Mouse (Mus musculus) liver, embryonic 15.5 days (tissue): ENCODE results near the gene Wdr3. TPM values are rescaled to one million over a fixed set of nuclear protein-coding genes. Genes with fewer than 3 reads are reported as not detected.
A peak's percentile ranks its signal among the peaks of the same experiment; 100 is the strongest.

Experiments
- ATAC-seq: fragments of 200-750 bp; cut with Nextera tagmentation; 2 replicates; pipeline ENCODE4 v1.8.0; 2017; ENCODE audit warnings: moderate number of reproducible peaks, mild to moderate bottlenecking, moderate library complexity; ENCODE audit not compliant: insufficient read depth
- H3K27ac ChIP-seq: fragments of 300-500 bp; sonication (generic); replicated peaks from 2 replicates; pipeline ENCODE4 v1.5.1; 2015; ENCODE audit warnings: mild to moderate bottlenecking, inconsistent platforms
- H3K27me3 ChIP-seq: fragments of 300-500 bp; sonication (generic); 2 replicates; pipeline ENCODE4 v1.6.1; 2015; ENCODE audit warnings: mild to moderate bottlenecking, inconsistent platforms
- H3K36me3 ChIP-seq: fragments of 300-500 bp; sonication (generic); replicated peaks from 2 replicates; pipeline ENCODE4 v1.6.1; 2015; ENCODE audit warnings: moderate library complexity, mild to moderate bottlenecking, inconsistent platforms
- H3K4me1 ChIP-seq: fragments of 300-500 bp; sonication (generic); replicated peaks from 2 replicates; pipeline ENCODE4 v1.6.1; 2015; ENCODE audit warnings: inconsistent platforms
- H3K4me2 ChIP-seq: fragments of 300-500 bp; sonication (generic); 2 replicates; pipeline ENCODE4 v1.6.1; 2015; ENCODE audit warnings: moderate library complexity, mild to moderate bottlenecking, inconsistent platforms
- H3K4me3 ChIP-seq: fragments of 300-500 bp; sonication (generic); replicated peaks from 2 replicates; pipeline ENCODE4 v1.5.1; 2015; ENCODE audit warnings: mild to moderate bottlenecking, inconsistent platforms
- H3K9ac ChIP-seq: fragments of 300-500 bp; sonication (generic); 2 replicates; pipeline ENCODE4 v1.6.1; 2015; ENCODE audit warnings: moderate library complexity, mild to moderate bottlenecking, inconsistent platforms
- H3K9me3 ChIP-seq: fragments of 300-500 bp; sonication (generic); replicated peaks from 2 replicates; pipeline ENCODE4 v1.6.1; 2016; ENCODE audit warnings: inconsistent platforms
- WGBS: fragments of 180-500 bp; shearing (Covaris S2); methylation state at CpG from one replicate; pipeline ENCODE4 v1.1.7; 2015; ENCODE audit warnings: mixed read lengths; ENCODE audit not compliant: insufficient replicate concordance; 5-methylcytosine and 5-hydroxymethylcytosine counted together
- polyA plus RNA-seq: library from polyadenylated mRNA; unstranded; fragments of >200 nt; fragmentation: Nextera tagmentation; extraction: Ambion mirVana; gene quantifications from 2 replicates; pipeline ENCODE4 v1.2.1, GENCODE M21; 2015

Wdr3 gene
- polyA plus RNA-seq, 1 experiment from 2014 or later, result 22.2 TPM

GRCm38 (mm10) chr3:100160682-100161445 is 1.3 kb downstream of the Wdr3 start:
- no peak for ATAC-seq
- H3K27me3 ChIP-seq, result no peaks in the 10 kb centered on the region
- H3K27ac ChIP-seq, result no peak overlapping the region
- WGBS, result 71% methylated on average over 15 of the region's 15 CpGs
- H3K4me3 ChIP-seq, result peak overlapping the region; percentile 85
- peaks cover 35% of the 10 kb centered on the region for H3K4me1 ChIP-seq
- H3K9me3 ChIP-seq, result no peaks in the 10 kb centered on the region
- peaks cover 38% of the 10 kb centered on the region for H3K36me3 ChIP-seq
- H3K9ac ChIP-seq, result peak overlapping the region; percentile 77
- H3K4me2 ChIP-seq, result peak overlapping the region; percentile 94

GRCm38 (mm10) chr3:100122445-100122844 is 39.8 kb downstream of the Wdr3 start:
- WGBS, result 45% methylated on average over 1 of the region's 1 CpGs
- Histone ChIP-seq H3K9ac (no peak overlapping the region), H3K4me3 (no peak overlapping the region), H3K36me3 (no peaks in the 10 kb centered on the region), H3K4me1 (no peaks in the 10 kb centered on the region), H3K27me3 (no peaks in the 10 kb centered on the region), H3K9me3 (no peaks in the 10 kb centered on the region), H3K27ac (no peak overlapping the region), H3K4me2 (no peak overlapping the region)
- no peak for ATAC-seq

- Histone ChIP-seq H3K27ac (no peak overlapping the region), H3K9me3 (no peaks in the 10 kb centered on the region), H3K9ac (no peak overlapping the region), H3K4me1 (no peaks in the 10 kb centered on the region), H3K27me3 (no peaks in the 10 kb centered on the region), H3K4me2 (no peak overlapping the region), H3K36me3 (no peaks in the 10 kb centered on the region), H3K4me3 (no peak overlapping the region)
- 51% methylated on average over 2 of the region's 2 CpGs for WGBS
- no peak for ATAC-seq
These were observed 40.2 kb downstream of the Wdr3 start for GRCm38 (mm10) chr3:100121961-100122360.

- Histone ChIP-seq H3K36me3 (no peaks in the 10 kb centered on the region), H3K4me3 (no peak overlapping the region), H3K9me3 (no peaks in the 10 kb centered on the region), H3K4me1 (no peaks in the 10 kb centered on the region), H3K9ac (no peak overlapping the region), H3K4me2 (no peak overlapping the region), H3K27me3 (no peaks in the 10 kb centered on the region), H3K27ac (no peak overlapping the region)
- ATAC-seq, result no peak
- 45% methylated on average over 2 of the region's 2 CpGs for WGBS
These were observed 43.5 kb downstream of the Wdr3 start for GRCm38 (mm10) chr3:100118681-100119080.

- no peak overlapping the region for H3K4me3 ChIP-seq
- no peak overlapping the region for H3K27ac ChIP-seq
- ATAC-seq, result no peak
- H3K9ac ChIP-seq, result no peak overlapping the region
- no peaks in the 10 kb centered on the region for H3K36me3 ChIP-seq
- no peaks in the 10 kb centered on the region for H3K27me3 ChIP-seq
- no peaks in the 10 kb centered on the region for H3K4me1 ChIP-seq
- H3K9me3 ChIP-seq, result no peaks in the 10 kb centered on the region
- H3K4me2 ChIP-seq, result no peak overlapping the region
- 56% methylated on average over 2 of the region's 2 CpGs for WGBS
These were observed 55.5 kb downstream of the Wdr3 start for GRCm38 (mm10) chr3:100106736-100107135.

GRCm38 (mm10) chr3:100102386-100103092 is 59.7 kb downstream of the Wdr3 start:
- WGBS, result 62% methylated on average over 3 of the region's 3 CpGs
- Histone ChIP-seq H3K27me3 (no peaks in the 10 kb centered on the region), H3K9me3 (no peaks in the 10 kb centered on the region), H3K9ac (no peak overlapping the region), H3K4me1 (no peaks in the 10 kb centered on the region), H3K4me2 (no peak overlapping the region), H3K4me3 (no peak overlapping the region), H3K36me3 (no peaks in the 10 kb centered on the region), H3K27ac (no peak overlapping the region)
- no peak for ATAC-seq

Other genes with a start within 250 kb of the Wdr3 start
- 17.8 and 18.6 TPM in 2 replicates for gene Gdap2, start within 50 bp of the Wdr3 start, polyA plus RNA-seq